Mouse (Mus musculus) MEL (cell line): ENCODE results near the gene 2310022A10Rik. TPM values are rescaled to one million over a fixed set of nuclear protein-coding genes. Genes with fewer than 3 reads are reported as not detected.

ENCODE experiments used
- DNase-seq: peaks from one replicate; pipeline ENCODE4 v3.0.0; 2011; ENCODE audit warnings: low read depth, low spot score
- H3K27ac ChIP-seq: 2 replicates; pipeline ENCODE4 v1.5.1; 2012; ENCODE audit warnings: low read depth, mild to moderate bottlenecking, control low read depth, low read length, moderate library complexity; ENCODE audit not compliant: control insufficient read depth
- H3K27me3 ChIP-seq, 2 experiments: fragments of 150-350 bp in 1 of 2; sonication (generic) in 1 of 2; 2 replicates each; pipeline ENCODE4 v1.6.1; 2012; ENCODE audit warnings: low read length in 2 of 2, mild to moderate bottlenecking in 2 of 2, improper control_type of control experiment in 1 of 2, moderate library complexity in 1 of 2; ENCODE audit not compliant: insufficient read depth in 2 of 2, control insufficient read depth in 1 of 2
- H3K36me3 ChIP-seq, 2 experiments: 2 replicates each; pipeline ENCODE4 v1.6.1; 2012 to 2014; ENCODE audit warnings: low read length in 2 of 2, improper control_type of control experiment in 1 of 2, inconsistent platforms in 1 of 2, mild to moderate bottlenecking in 1 of 2; ENCODE audit not compliant: insufficient read depth in 2 of 2, control insufficient read depth in 1 of 2
- H3K4me1 ChIP-seq, 2 experiments: fragments of 150-350 bp in 1 of 2; sonication (generic) in 1 of 2; 2 replicates each; pipeline ENCODE4 v1.6.1; 2012; ENCODE audit warnings: low read length in 2 of 2, improper control_type of control experiment in 1 of 2, mild to moderate bottlenecking in 1 of 2; ENCODE audit not compliant: insufficient read depth in 2 of 2, control insufficient read depth in 1 of 2
- H3K4me3 ChIP-seq, 2 experiments: fragments of 150-350 bp in 1 of 2; sonication (generic) in 1 of 2; 2 replicates each; pipeline ENCODE4 v1.5.1; 2012; ENCODE audit warnings: low read depth in 2 of 2, low read length in 2 of 2, mild to moderate bottlenecking in 2 of 2, moderate library complexity in 2 of 2, control low read depth in 1 of 2, improper control_type of control experiment in 1 of 2; ENCODE audit not compliant: control insufficient read depth in 1 of 2, insufficient read depth in 1 of 2
- H3K79me2 ChIP-seq: 2 replicates; pipeline ENCODE4 v1.6.1; 2012; ENCODE audit warnings: mild to moderate bottlenecking, low read length, moderate library complexity; ENCODE audit not compliant: control insufficient read depth, poor library complexity, insufficient read depth
- H3K9ac ChIP-seq: 2 replicates; pipeline ENCODE4 v1.6.1; 2012; ENCODE audit warnings: low read depth, mild to moderate bottlenecking, control low read depth, low read length, moderate library complexity; ENCODE audit not compliant: control insufficient read depth, poor library complexity, severe bottlenecking
- H3K9me3 ChIP-seq: fragments of 150-350 bp; sonication (generic); replicated peaks from 2 replicates; pipeline ENCODE4 v1.6.1; 2012; ENCODE audit warnings: mild to moderate bottlenecking, low read length, improper control_type of control experiment, moderate library complexity; ENCODE audit not compliant: insufficient read depth
- CTCF ChIP-seq, 3 experiments: IDR thresholded peaks in 2 of 3; conservative IDR thresholded peaks in 1 of 3; 2 replicates each; pipeline ENCODE4 v1.5.1; 2011 to 2012; ENCODE audit warnings: low read length in 3 of 3, low read depth in 2 of 3, mild to moderate bottlenecking in 2 of 3, improper control_type of control experiment in 1 of 3, inconsistent platforms in 1 of 3, mixed read lengths in 1 of 3, moderate library complexity in 1 of 3; ENCODE audit not compliant: control insufficient read depth in 1 of 3, insufficient read depth in 1 of 3, poor library complexity in 1 of 3, severe bottlenecking in 1 of 3
- E2F4 ChIP-seq: IDR thresholded peaks from 2 replicates; pipeline ENCODE4 v1.6.1; 2011; ENCODE audit warnings: low read depth, low read length, improper control_type of control experiment, borderline replicate concordance
- EP300 ChIP-seq, 2 experiments: IDR thresholded peaks; 2 replicates each; pipeline ENCODE4 v1.6.1; 2011; ENCODE audit warnings: improper control_type of control experiment in 2 of 2, low read length in 2 of 2, low read depth in 1 of 2, mild to moderate bottlenecking in 1 of 2
- GABPA ChIP-seq: IDR thresholded peaks from 2 replicates; pipeline ENCODE4 v1.6.1; 2012; ENCODE audit warnings: low read depth, mild to moderate bottlenecking, inconsistent platforms, low read length, improper control_type of control experiment, moderate library complexity
- HCFC1 ChIP-seq: IDR thresholded peaks from 2 replicates; pipeline ENCODE4 v1.6.1; 2012; ENCODE audit warnings: low read depth, mild to moderate bottlenecking, inconsistent platforms, low read length, improper control_type of control experiment, moderate library complexity
- MAZ ChIP-seq: IDR thresholded peaks from 2 replicates; pipeline ENCODE4 v1.6.1; 2012; ENCODE audit warnings: low read depth, mild to moderate bottlenecking, inconsistent platforms, low read length, improper control_type of control experiment
- MEF2A ChIP-seq: IDR thresholded peaks from 2 replicates; pipeline ENCODE4 v1.6.1; 2014; ENCODE audit warnings: low read depth, mild to moderate bottlenecking, inconsistent platforms, low read length, improper control_type of control experiment; ENCODE audit not compliant: poor library complexity, insufficient replicate concordance, severe bottlenecking; ENCODE audit errors: extremely low read depth
- MYB ChIP-seq: IDR thresholded peaks from 2 replicates; pipeline ENCODE4 v1.6.1; 2011; ENCODE audit warnings: mild to moderate bottlenecking, low read depth, low read length, improper control_type of control experiment
- NRF1 ChIP-seq: IDR thresholded peaks from 2 replicates; pipeline ENCODE4 v1.6.1; 2014; ENCODE audit warnings: low read depth, mild to moderate bottlenecking, inconsistent platforms, low read length, improper control_type of control experiment, moderate library complexity; ENCODE audit not compliant: poor library complexity, insufficient read depth, severe bottlenecking
- RAD21 ChIP-seq: IDR thresholded peaks from 2 replicates; pipeline ENCODE4 v1.6.1; 2011; ENCODE audit warnings: mild to moderate bottlenecking, low read depth, low read length, improper control_type of control experiment
- TAL1 ChIP-seq: IDR thresholded peaks from 2 replicates; pipeline ENCODE4 v1.6.1; 2012; ENCODE audit warnings: mild to moderate bottlenecking, inconsistent platforms, low read length, moderate library complexity, mixed read lengths
- TCF12 ChIP-seq: IDR thresholded peaks from 2 replicates; pipeline ENCODE4 v1.6.1; 2014; ENCODE audit warnings: low read depth, mild to moderate bottlenecking, inconsistent platforms, low read length, improper control_type of control experiment, moderate library complexity
- UBTF ChIP-seq: IDR thresholded peaks from 2 replicates; pipeline ENCODE4 v1.6.1; 2012; ENCODE audit warnings: low read depth, mild to moderate bottlenecking, inconsistent platforms, low read length, improper control_type of control experiment, moderate library complexity, borderline replicate concordance; ENCODE audit not compliant: insufficient read depth
- ZNF384 ChIP-seq: IDR thresholded peaks from 2 replicates; pipeline ENCODE4 v1.6.1; 2012; ENCODE audit warnings: low read depth, mild to moderate bottlenecking, inconsistent platforms, low read length, improper control_type of control experiment
- polyA plus RNA-seq, 2 experiments: library from polyadenylated mRNA; stranded (reverse) in 1 of 2; unstranded in 1 of 2; fragments of >175 nt in 1 of 2; fragments of >200 nt in 1 of 2; gene quantifications; 2 replicates each; pipeline versions ENCODE4 v1.2.1 to v1.2.4; 2012; ENCODE audit warnings: low replicate concordance in 2 of 2, low read depth in 1 of 2; ENCODE audit not compliant: insufficient read length in 2 of 2, insufficient read depth in 1 of 2, missing spikeins in 1 of 2
- total RNA-seq: library from RNA; depleted of rRNA; stranded (reverse); fragments of 300-350 nt; gene quantifications from 2 replicates; pipeline ENCODE4 v1.2.3, GENCODE M21; 2012

The 2310022A10Rik gene
- total and polyA plus RNA-seq, 3 experiments = 6.6 to 33.2 TPM; not detected in 1

GRCm38 (mm10) chr7:27508648-27509005 is 44.4 kb upstream of the 2310022A10Rik start (continued):
- TF ChIP-seq E2F4 = no peak

- Histone ChIP-seq H3K27ac (no peak overlapping the region), H3K27me3 (no peaks in the 10 kb centered on the region), H3K9me3 (no peaks in the 10 kb centered on the region), H3K4me3 (no peak overlapping the region), H3K4me1 (peaks cover 3 to 6% of the 10 kb centered on the region in 2 experiments; a peak in 3 of 4 replicates), H3K79me2 (no peaks in the 10 kb centered on the region; the same call in 1 of the 2 replicates), H3K9ac (no peak overlapping the region), H3K36me3 (peaks cover 0 to 9% of the 10 kb centered on the region in 2 experiments; a peak in 2 of 4 replicates)
- no peak for DNase-seq
- TF ChIP-seq TCF12 (no peak), MEF2A (no peak), MAZ (no peak), UBTF (no peak), RAD21 (no peak), GABPA (no peak), NRF1 (no peak), TAL1 (no peak), ZNF384 (no peak), MYB (no peak), CTCF (IDR thresholded peaks at IDR 0.05 in 2 of 3, conservative IDR thresholded peaks at IDR 0.05 in 1 of 3; ENCODE audit: control insufficient read depth in 1 of 3, insufficient read depth in 1 of 3, low read depth in 2 of 3, low read length in 3 of 3, poor library complexity in 1 of 3, severe bottlenecking in 1 of 3) (no peak)
These were observed 42.2 kb upstream of the 2310022A10Rik start for GRCm38 (mm10) chr7:27510809-27511208.

- Histone ChIP-seq H3K9ac (no peak overlapping the region), H3K36me3 (no peaks in the 10 kb centered on the region), H3K27me3 (no peaks in the 10 kb centered on the region), H3K79me2 (no peaks in the 10 kb centered on the region), H3K4me3 (no peak overlapping the region), H3K27ac (no peak overlapping the region), H3K4me1 (no peaks in the 10 kb centered on the region), H3K9me3 (no peaks in the 10 kb centered on the region)
- TF ChIP-seq RAD21 = no peak
- TF ChIP-seq HCFC1 = no peak
- TF ChIP-seq EP300 (IDR thresholded peaks at IDR 0.05; ENCODE audit: low read depth in 1 of 2, low read length in 2 of 2) = no peak
- no peak for DNase-seq
These were observed 38.1 kb upstream of the 2310022A10Rik start for GRCm38 (mm10) chr7:27514961-27515360.
